Mouse (Mus musculus) adrenal gland, adult 18-20 months (tissue): ENCODE measurements around the gene Fry. TPM values are rescaled to one million over a fixed set of nuclear protein-coding genes. Genes with fewer than 3 reads are reported as not detected.

ENCODE experiments used
- DNase-seq, 2 experiments: peaks; one replicate each; pipeline ENCODE4 v3.0.0; 2021 to 2022; ENCODE audit warnings: low spot score in 2 of 2
- total RNA-seq, 2 experiments: library from RNA; stranded (reverse); gene quantifications; 1 replicate in 1 of 2; 2 replicates in 1 of 2; pipeline ENCODE4 v1.2.3; 2021

Fry gene
- total RNA-seq, 2 experiments from 2014 or later: 34.4 to 45.1 TPM

GRCm38 (mm10) chr5:150128432-150128831 lies 10.0 kb downstream of the Fry start:
- DNase-seq: no peak

GRCm38 (mm10) chr5:150130144-150130543 lies 11.7 kb downstream of the Fry start:
- DNase-seq: no peak

GRCm38 (mm10) chr5:150131166-150131565 lies 12.7 kb downstream of the Fry start:
- no peak for DNase-seq

GRCm38 (mm10) chr5:150134651-150135050 lies 16.2 kb downstream of the Fry start:
- DNase-seq: no peak

- DNase-seq: no peak
These were observed 17.1 kb downstream of the Fry start for GRCm38 (mm10) chr5:150135529-150135928.

- no peak for DNase-seq
These were observed 19.5 kb downstream of the Fry start for GRCm38 (mm10) chr5:150137772-150138451.

- no peak for DNase-seq
These were observed 22.1 kb downstream of the Fry start for GRCm38 (mm10) chr5:150140513-150140912.

GRCm38 (mm10) chr5:150145967-150146366 lies 27.5 kb downstream of the Fry start:
- no peak for DNase-seq

GRCm38 (mm10) chr5:150146612-150147011 lies 28.2 kb downstream of the Fry start:
- DNase-seq: no peak

- DNase-seq: no peak
These were observed 31.3 kb downstream of the Fry start for GRCm38 (mm10) chr5:150149725-150150124.

GRCm38 (mm10) chr5:150150986-150151385 lies 32.5 kb downstream of the Fry start:
- DNase-seq: no peak

- no peak for DNase-seq
These were observed 33.8 kb downstream of the Fry start for GRCm38 (mm10) chr5:150152071-150152879.

GRCm38 (mm10) chr5:150152880-150153281 lies 34.4 kb downstream of the Fry start:
- DNase-seq: no peak

GRCm38 (mm10) chr5:150155388-150155787 lies 36.9 kb downstream of the Fry start:
- DNase-seq: no peak

- no peak for DNase-seq
These were observed 37.8 kb downstream of the Fry start for GRCm38 (mm10) chr5:150156063-150156786.

GRCm38 (mm10) chr5:150157682-150158081 lies 39.2 kb downstream of the Fry start:
- DNase-seq: peak in 1 of 2 experiments; percentile 32

- no peak for DNase-seq
These were observed 40.7 kb downstream of the Fry start for GRCm38 (mm10) chr5:150159151-150159550.

- DNase-seq: no peak
These were observed 42.7 kb downstream of the Fry start for GRCm38 (mm10) chr5:150161193-150161592.

GRCm38 (mm10) chr5:150161898-150162297 lies 43.5 kb downstream of the Fry start:
- DNase-seq: no peak

- DNase-seq: no peak
These were observed 46.2 kb downstream of the Fry start for GRCm38 (mm10) chr5:150164671-150165070.

- DNase-seq: no peak
These were observed 48.4 kb downstream of the Fry start for GRCm38 (mm10) chr5:150166811-150167210.

- no peak for DNase-seq
These were observed 48.8 kb downstream of the Fry start for GRCm38 (mm10) chr5:150167287-150167686.
